Mouse (Mus musculus): ENCODE measurements around the gene Stx11.
"Not testable (repeated sequence)": the region's sequence is repeated elsewhere in the genome, so short reads cannot be mapped to it uniquely, and the experiment has no call there.

Stx11 gene

DNA sequence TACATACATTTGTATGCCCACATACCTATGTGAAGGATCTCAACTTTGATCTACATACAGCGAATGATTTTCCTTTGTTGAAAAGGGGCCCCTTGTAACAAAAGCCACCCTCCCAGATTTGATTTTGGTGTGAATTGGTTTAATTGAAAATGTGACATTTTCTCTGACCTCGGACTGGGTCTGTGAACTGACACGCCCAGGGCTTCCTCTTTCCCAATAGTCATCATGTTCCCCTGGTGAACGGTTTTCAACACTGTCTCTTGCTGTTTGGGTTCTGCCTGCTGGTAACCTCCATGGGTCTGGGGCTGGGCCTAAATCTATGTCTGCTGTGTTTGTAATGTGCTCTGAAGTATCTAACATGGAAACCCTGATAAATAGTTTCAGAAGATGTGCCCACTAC lies 6.8 kb downstream of the Stx11 start:
- no peak for DNase-seq (ENCODE audit: low spot score in 2 of 2)

DNA sequence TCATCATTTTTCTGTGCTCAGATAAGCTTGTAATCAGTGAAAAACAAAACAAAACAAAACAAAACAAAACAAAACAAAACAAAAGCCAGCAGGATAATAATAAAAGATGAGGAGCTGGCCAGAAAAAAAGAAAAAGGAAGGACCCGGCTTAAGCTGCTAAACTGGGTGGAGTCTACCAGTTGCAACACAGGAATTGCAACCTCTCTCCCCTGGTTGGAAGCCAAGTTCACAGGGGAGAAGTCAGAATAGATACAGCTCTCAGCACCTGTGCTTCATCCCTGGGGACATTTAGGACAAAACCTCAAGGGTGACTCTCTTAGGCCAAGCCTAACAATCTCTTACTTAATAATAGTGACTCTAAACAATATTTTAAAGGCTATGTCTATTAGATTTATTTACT lies 8.3 kb downstream of the Stx11 start:
- DNase-seq (ENCODE audit: low spot score in 2 of 2), result no peak

- not testable (repeated sequence) for DNase-seq (ENCODE audit: low spot score in 2 of 2)
Measured at GRCm38 (mm10) chr10:12951358-12951757, 12.7 kb downstream of the Stx11 start.

- DNase-seq (ENCODE audit: low spot score in 2 of 2), result no peak
Measured at GRCm38 (mm10) chr10:12949299-12949698, 14.8 kb downstream of the Stx11 start.

DNA sequence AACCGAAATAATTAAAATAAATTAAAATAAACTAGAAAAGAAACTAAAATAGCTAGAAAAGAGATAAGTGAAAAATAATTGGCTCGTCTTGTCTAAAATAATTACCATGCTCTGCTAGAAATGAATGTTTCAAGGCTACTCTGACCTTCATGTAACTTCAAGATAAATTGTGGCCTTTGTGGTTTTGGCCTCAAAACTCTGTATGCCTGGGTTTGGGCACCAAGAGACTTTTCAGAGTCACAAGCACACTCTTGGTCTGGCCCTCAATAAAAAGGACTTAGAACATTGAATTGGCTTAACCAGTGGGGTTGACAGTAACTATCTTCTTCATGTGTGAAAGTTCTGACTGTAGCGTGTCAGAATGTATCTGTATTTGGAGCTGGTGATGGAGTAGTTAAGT lies 16.5 kb downstream of the Stx11 start:
- no peak for DNase-seq (ENCODE audit: low spot score in 2 of 2)

DNA sequence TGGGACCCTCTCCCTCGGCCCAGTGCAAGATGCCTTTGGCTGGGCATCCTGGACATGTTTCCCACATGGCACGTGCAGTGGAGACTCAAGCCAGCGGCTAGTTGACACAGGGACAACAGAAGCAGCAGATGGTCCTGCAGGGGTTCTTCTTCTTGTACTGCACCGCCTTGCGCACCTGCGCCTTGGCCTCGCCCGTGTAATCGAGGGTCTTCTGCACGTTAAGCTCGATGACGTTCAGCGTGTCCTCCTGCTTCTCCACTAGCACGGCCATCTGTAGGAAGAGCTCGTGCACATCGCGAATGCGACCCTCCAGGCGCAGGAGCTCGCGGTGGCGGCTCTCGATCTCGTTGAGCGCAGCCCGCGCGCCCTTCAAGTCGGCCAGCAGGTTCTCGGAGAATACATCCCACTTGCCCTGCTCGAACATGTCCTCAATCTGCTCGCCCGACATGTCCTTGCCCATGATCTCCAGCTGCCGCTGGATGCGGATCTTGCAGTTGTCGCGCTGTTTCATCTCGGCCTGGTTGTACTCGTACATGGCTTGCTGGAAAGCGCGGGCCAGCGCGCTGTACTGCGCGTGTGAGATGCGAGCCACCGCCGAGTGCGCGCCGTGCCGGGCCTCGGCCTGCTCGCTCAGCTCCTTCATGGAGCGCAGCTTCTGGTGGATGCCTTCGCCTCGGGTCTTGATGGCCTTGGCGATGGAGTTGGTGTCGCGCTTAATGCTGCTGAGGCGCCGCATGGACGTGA lies 22.9 kb downstream of the Stx11 start:
- peak; percentile 14 to 29 for DNase-seq (ENCODE audit: low spot score in 2 of 2)

DNA sequence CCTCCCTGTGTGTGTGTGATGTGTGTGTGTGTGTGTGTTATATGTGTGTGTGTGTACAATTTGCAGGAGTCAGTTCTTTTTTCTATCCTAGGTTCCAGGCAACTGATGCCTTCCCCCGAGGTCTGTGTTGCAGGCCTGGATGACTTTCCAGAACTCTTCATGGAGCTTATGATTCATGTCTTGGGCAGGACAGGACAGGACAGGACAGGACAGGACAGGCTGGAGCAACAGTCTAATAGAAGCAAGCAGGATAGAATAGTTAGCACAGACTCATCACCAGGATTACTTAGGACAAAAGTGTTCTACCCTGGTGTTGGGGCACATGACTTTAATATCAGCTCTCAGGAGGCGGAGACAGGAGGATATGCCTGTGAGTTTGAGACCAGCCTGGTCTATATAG lies 25.3 kb downstream of the Stx11 start:
- DNase-seq (ENCODE audit: low spot score in 2 of 2), result no peak

DNA sequence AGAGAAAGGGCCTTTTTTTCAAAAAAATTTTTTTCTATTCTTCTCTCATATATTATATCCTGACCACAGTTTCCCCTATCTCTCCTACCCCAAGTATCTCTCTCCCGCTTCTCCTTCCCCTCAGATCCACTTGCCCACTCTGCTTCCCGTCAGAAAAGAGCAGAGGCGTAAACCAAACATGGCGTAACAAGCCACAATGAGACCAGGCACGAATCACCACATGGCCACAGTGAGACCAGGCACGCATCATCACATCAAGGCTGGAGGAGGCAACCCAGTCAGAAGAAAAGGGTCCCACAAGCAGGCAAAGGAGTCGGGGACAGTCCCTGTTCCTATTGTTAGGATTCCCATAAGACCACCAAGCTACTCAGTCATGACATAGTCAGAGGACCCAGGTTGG lies 28.0 kb downstream of the Stx11 start:
- no peak for DNase-seq (ENCODE audit: low spot score in 2 of 2)

GRCm38 (mm10) chr10:12935575-12935974 lies 28.5 kb downstream of the Stx11 start:
- DNase-seq (ENCODE audit: low spot score in 2 of 2), result no peak

GRCm38 (mm10) chr10:12931492-12932400 lies 32.4 kb downstream of the Stx11 start:
- no peak for DNase-seq (ENCODE audit: low spot score in 2 of 2)

- DNase-seq (ENCODE audit: low spot score in 2 of 2), result no peak
Measured at GRCm38 (mm10) chr10:12930351-12930905, 33.7 kb downstream of the Stx11 start.

GRCm38 (mm10) chr10:12929857-12930174 lies 34.3 kb downstream of the Stx11 start:
- no peak for DNase-seq (ENCODE audit: low spot score in 2 of 2)

GRCm38 (mm10) chr10:12929149-12929856 lies 34.8 kb downstream of the Stx11 start:
- DNase-seq (ENCODE audit: low spot score in 2 of 2), result no peak

- DNase-seq (ENCODE audit: low spot score in 2 of 2), result no peak
Measured at GRCm38 (mm10) chr10:12928193-12928592, 35.9 kb downstream of the Stx11 start.

GRCm38 (mm10) chr10:12922574-12923353 lies 41.3 kb downstream of the Stx11 start:
- DNase-seq (ENCODE audit: low spot score in 2 of 2), result peak; percentile 93 to 96

DNA sequence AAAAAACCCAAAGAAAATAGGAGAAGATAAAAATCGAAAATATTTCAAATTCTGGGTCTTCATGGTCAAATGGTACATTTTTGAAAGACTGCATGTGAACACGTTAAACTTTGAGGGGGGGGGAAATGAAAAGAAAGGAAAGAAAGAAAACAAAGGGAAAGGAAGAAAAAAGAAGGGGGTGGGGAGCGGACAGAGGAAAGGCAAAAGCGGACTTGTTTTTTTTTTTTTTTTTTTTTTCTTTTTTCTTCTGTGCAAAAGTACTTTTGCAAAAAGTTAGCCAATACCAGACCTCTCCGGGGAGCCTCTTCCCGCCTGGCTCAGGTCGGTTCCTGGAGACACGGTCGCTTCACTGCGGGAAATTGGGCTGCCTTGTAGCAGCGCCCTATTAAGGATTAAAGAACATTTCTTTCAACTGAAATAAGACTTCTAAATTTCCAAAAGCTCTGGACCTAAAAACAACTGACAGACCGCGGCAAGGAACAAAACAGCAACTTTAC lies 42.0 kb downstream of the Stx11 start:
- no peak for DNase-seq (ENCODE audit: low spot score in 2 of 2)

DNA sequence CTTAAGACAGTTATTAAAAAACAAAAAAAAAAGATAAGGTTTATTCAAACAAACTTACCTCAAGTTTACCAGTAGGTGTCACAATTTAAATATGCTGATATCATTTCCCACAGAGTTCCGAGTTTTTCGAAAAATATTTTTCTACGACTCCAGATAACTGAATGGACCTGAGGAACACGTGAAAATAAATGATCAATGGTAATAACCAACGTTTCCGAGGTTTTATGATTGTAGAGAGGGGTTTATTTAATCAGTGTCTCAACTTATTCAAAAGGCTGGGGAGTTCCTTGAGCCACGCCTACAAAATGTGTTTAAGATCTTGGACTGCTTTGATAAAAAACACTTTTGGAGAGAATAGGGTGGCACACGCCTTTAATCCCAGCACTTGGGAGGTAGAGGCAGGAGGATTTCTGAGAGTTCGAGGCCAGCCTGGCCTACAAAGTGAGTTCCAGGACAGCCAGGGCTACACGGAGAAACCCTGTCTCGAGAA lies 42.5 kb downstream of the Stx11 start:
- no peak for DNase-seq (ENCODE audit: low spot score in 2 of 2)

DNA sequence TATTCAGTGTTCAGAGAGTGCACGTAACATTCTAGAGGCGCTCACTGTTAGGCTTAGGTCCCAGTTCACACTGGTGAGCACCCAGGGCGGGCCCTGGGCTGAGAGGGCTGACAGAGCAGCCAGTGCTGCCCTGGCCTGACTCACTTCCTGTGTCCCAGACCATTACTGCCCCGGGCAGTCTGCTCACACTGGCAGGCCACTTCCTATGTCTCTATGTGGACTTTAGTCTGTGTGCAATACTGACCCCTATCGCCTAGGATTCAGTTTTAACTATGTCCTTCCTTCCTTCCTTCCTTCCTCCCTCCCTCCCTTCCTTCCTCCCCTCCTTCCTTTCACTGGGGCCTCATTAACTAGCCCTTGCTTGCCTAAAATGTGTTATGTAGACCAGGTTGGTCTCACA lies 44.8 kb downstream of the Stx11 start:
- DNase-seq (ENCODE audit: low spot score in 2 of 2), result no peak

DNA sequence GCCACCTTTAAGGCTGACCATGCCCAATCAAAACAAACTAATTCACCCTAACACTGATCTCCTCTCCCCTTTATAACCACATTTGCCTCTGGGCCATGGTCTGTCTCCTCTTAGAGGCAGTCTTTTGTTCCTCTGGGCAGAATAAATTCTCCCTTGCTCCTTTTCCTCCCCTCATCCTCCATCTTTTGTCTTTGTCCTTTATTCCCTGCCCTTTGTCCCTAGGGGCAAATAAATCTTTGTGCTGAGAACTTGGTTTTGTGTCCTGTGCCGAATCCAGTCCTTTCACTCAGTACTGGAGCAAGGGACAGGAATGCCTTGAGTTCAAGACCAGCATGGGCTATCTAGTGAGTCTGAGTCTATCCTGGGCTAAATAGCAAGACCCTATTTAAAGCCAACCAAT lies 46.5 kb downstream of the Stx11 start:
- no peak for DNase-seq (ENCODE audit: low spot score in 2 of 2)

- no peak for DNase-seq (ENCODE audit: low spot score in 2 of 2)
Measured at GRCm38 (mm10) chr10:12916376-12916775, 47.7 kb downstream of the Stx11 start.

DNA sequence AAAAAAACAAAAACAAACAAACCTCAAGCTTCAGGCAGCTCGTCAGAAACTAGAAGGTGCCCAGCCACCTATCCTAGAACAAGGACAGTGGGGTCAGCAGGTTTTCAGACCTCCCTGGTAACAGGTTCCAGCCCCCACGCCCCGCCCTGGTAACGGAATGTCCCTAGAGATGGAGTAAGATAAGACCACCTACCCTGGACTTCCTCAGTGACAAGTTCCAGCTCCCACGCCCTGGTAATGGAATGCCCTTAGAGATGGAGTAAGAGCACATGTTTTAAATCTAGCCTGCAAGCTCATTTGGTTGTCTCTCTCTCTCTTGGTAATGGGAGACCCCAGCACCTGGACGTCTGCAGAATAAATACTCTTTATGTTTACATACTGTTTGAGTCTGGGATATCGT lies 48.3 kb downstream of the Stx11 start:
- DNase-seq (ENCODE audit: low spot score in 2 of 2), result no peak
